In genomic region chr13:118703727-118704126, GRCm38 (mm10) we compare ENCODE assay signal across 23 mouse cellular contexts. TPM values are rescaled to one million over a fixed set of nuclear protein-coding genes. Genes with fewer than 3 reads are reported as not detected.
DNase-seq lines count a peak whose midpoint lies in the region; ATAC-seq and TF ChIP-seq lines count a peak whose summit lies in the region.
"Had no signal": no experiment of that assay in that cellular context is flagged by ENCODE, and none has a peak within 500 bp of the region (broad histone marks: within the 10 kb centered on the region; RNA-seq: fewer than 3 reads in every experiment).

No protein-coding gene starts in this region.

- H3K9me3 ChIP-seq in liver, postnatal 0 days (ENCODE audit: low read length), result no peaks in the 10 kb centered on the region
- no peaks in the 10 kb centered on the region for H3K9me3 ChIP-seq in liver, embryonic 12.5 days (replicated peaks)
- H3K9me3 ChIP-seq in limb, embryonic 10.5 days (replicated peaks), result no peaks in the 10 kb centered on the region
- H3K9me3 ChIP-seq: embryonic facial prominence, embryonic 10.5 days; embryonic facial prominence, embryonic 12.5 days; forebrain, embryonic 13.5 days; forebrain, embryonic 15.5 days had no signal

- no peaks in the 10 kb centered on the region for H3K36me3 ChIP-seq in liver, postnatal 0 days (replicated peaks; ENCODE audit: insufficient read depth, low read length)
- H3K36me3 ChIP-seq in liver, embryonic 12.5 days, result no peaks in the 10 kb centered on the region
- H3K36me3 ChIP-seq in limb, embryonic 10.5 days, result no peaks in the 10 kb centered on the region
- H3K36me3 ChIP-seq: embryonic facial prominence, embryonic 10.5 days; embryonic facial prominence, embryonic 12.5 days; forebrain, embryonic 15.5 days had no signal

- H3K4me2 ChIP-seq in liver, postnatal 0 days (ENCODE audit: low read depth, low read length), result no peak overlapping the region
- no peak overlapping the region for H3K4me2 ChIP-seq in liver, embryonic 12.5 days
- H3K4me2 ChIP-seq: embryonic facial prominence, embryonic 12.5 days; forebrain, embryonic 13.5 days; forebrain, embryonic 15.5 days had no signal

- H3K4me3 ChIP-seq in liver, postnatal 0 days (ENCODE audit: low read depth, low read length), result no peak overlapping the region
- H3K4me3 ChIP-seq in liver, embryonic 12.5 days, result no peak overlapping the region
- no peak overlapping the region for H3K4me3 ChIP-seq in limb, embryonic 10.5 days
- H3K4me3 ChIP-seq: embryonic facial prominence, embryonic 10.5 days; embryonic facial prominence, embryonic 12.5 days; forebrain, embryonic 13.5 days; forebrain, embryonic 15.5 days had no signal

- H3K4me1 ChIP-seq in liver, postnatal 0 days (ENCODE audit: insufficient read depth), result no peaks in the 10 kb centered on the region
- no peaks in the 10 kb centered on the region for H3K4me1 ChIP-seq in liver, embryonic 12.5 days
- no peaks in the 10 kb centered on the region for H3K4me1 ChIP-seq in limb, embryonic 10.5 days
- H3K4me1 ChIP-seq: embryonic facial prominence, embryonic 10.5 days; embryonic facial prominence, embryonic 12.5 days; forebrain, embryonic 13.5 days; forebrain, embryonic 15.5 days had no signal

- no peak for DNase-seq in liver, postnatal 0 days
- peak; percentile 56 for DNase-seq in 416B (ENCODE audit: low read depth)
- DNase-seq in limb, embryonic 10.5 days (ENCODE audit: low spot score), result no peak
- no peak for DNase-seq in frontal cortex, postnatal 36 days (ENCODE audit: low spot score in 2 of 2)
- no peak for DNase-seq in right cerebral cortex, adult 2 months (ENCODE audit: low spot score in 2 of 2)
- DNase-seq: adrenal gland, adult 2 months; adrenal gland, postnatal 10 days; adrenal gland, postnatal 25 days; cerebellum, adult 11 months; cerebellum, adult 18-20 months; cerebellum, adult 8-10 months; cerebellum, adult 9-11 months; cerebellum, postnatal 14 days; cerebellum, postnatal 36 days; forebrain, postnatal 0 days had no signal

- no peaks in the 10 kb centered on the region for H3K27me3 ChIP-seq in liver, postnatal 0 days (ENCODE audit: insufficient read depth, low read length)
- no peaks in the 10 kb centered on the region for H3K27me3 ChIP-seq in liver, embryonic 12.5 days (replicated peaks)
- no peaks in the 10 kb centered on the region for H3K27me3 ChIP-seq in limb, embryonic 10.5 days (ENCODE audit: low read depth, poor library complexity, severe bottlenecking)
- H3K27me3 ChIP-seq: embryonic facial prominence, embryonic 12.5 days; forebrain, embryonic 13.5 days; forebrain, embryonic 15.5 days had no signal

- ATAC-seq in liver, postnatal 0 days, result 0 out of 2 replicates have a peak, but pooled peaks have one; percentile 17
- no peak for ATAC-seq in liver, embryonic 12.5 days
- ATAC-seq in common myeloid progenitor, adult 5-6 weeks (replicated peaks; ENCODE audit: low read depth, poor library complexity, severe bottlenecking), result peak; percentile 69
- ATAC-seq in megakaryocyte, adult 5-6 weeks (ENCODE audit: poor library complexity, severe bottlenecking), result peak; percentile 43
- ATAC-seq: forebrain, embryonic 13.5 days; forebrain, embryonic 15.5 days; forebrain, postnatal 0 days had no signal

- no peak for TF ChIP-seq EP300 in liver, postnatal 0 days (IDR thresholded peaks at IDR 0.05; ENCODE audit: low read depth)

- H3K27ac ChIP-seq in liver, postnatal 0 days (ENCODE audit: low read depth), result no peak overlapping the region
- H3K27ac ChIP-seq in liver, embryonic 12.5 days, result no peak overlapping the region
- no peak overlapping the region for H3K27ac ChIP-seq in limb, embryonic 10.5 days
- H3K27ac ChIP-seq: embryonic facial prominence, embryonic 10.5 days; embryonic facial prominence, embryonic 12.5 days; forebrain, embryonic 13.5 days; forebrain, embryonic 15.5 days had no signal

- no peak overlapping the region for H3K9ac ChIP-seq in liver, postnatal 0 days (replicated peaks)
- no peak overlapping the region for H3K9ac ChIP-seq in liver, embryonic 12.5 days
- H3K9ac ChIP-seq: embryonic facial prominence, embryonic 12.5 days; forebrain, embryonic 13.5 days; forebrain, embryonic 15.5 days; forebrain, postnatal 0 days had no signal

- no peak for TF ChIP-seq CTCF in liver, postnatal 0 days (IDR thresholded peaks at IDR 0.05; ENCODE audit: low read depth)

RNA-seq across cellular contexts. Expression of gene Fgf10, which starts 34.1 kb away (rescaled TPM):
- polyA plus RNA-seq in liver, postnatal 0 days (2015; fragmentation: Nextera tagmentation; extraction: Ambion mirVana), result 0.05 and 0.06 TPM in 2 replicates
- polyA plus RNA-seq in liver, embryonic 12.5 days (2016; fragmentation: Nextera tagmentation; extraction: Ambion mirVana), result 0.57 and 0.76 TPM in 2 replicates
- total RNA-seq in common myeloid progenitor, adult 5-6 weeks (2017), result not detected in 2 replicates
- not detected in 2 replicates for total RNA-seq in megakaryocyte, adult 5-6 weeks (2015)
- not detected in 2 replicates for total RNA-seq in megakaryocyte, adult 5-6 weeks (2017)
- polyA plus RNA-seq in limb, embryonic 10.5 days (2016; fragmentation: Nextera tagmentation; extraction: Ambion mirVana), result 12.3 and 18.7 TPM in 2 replicates
- total RNA-seq: MEL had no signal
